Mouse (Mus musculus): ENCODE measurements around the gene Grid1.
A peak's percentile ranks its signal among the peaks of the same experiment; 100 is the strongest.

Gene Grid1

DNA sequence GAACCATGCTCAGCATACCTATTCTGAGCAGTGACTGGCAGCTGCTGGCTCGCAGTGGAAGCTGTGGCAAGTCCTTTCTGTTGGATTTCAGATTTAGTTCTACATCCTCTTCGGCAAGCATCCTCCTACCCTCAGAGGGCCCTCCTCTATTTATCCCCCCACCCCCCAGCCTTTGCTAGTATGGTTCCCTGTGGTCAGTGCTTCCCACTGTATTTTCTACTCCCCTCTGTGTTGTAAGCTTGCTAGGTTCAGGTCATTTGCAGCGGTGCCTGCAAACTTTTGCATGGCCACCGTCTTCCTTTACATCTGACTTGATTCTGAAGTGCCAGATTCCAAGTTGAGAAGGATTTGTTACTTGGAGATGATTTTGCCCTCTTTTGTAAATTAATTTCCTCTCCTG, 378.5 kb downstream of the Grid1 start:
- DNase-seq (ENCODE audit: low spot score in 2 of 2): no peak

GRCm38 (mm10) chr14:35198899-35199298, 379.0 kb downstream of the Grid1 start:
- DNase-seq (ENCODE audit: low spot score in 2 of 2): no peak

DNA sequence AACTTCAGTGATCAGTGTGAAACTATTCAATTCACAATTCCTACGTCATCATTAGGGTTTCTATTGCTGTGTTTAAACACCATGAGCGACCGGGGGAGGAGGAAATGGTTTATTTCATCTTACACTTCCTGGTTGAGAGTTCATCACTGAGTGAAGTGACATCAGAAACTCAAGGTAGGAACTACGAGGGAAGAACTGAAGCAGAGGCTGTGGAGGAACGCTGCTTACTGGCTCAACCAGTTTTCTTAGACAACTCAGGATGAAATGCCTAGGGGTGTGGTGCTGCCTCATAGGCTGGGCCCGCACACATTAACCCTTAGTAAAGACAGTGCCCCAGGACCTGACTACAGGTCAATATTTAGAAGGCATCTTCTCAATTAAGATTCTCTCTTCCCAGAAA, 389.5 kb downstream of the Grid1 start:
- no peak for DNase-seq (ENCODE audit: low spot score in 2 of 2)

DNA sequence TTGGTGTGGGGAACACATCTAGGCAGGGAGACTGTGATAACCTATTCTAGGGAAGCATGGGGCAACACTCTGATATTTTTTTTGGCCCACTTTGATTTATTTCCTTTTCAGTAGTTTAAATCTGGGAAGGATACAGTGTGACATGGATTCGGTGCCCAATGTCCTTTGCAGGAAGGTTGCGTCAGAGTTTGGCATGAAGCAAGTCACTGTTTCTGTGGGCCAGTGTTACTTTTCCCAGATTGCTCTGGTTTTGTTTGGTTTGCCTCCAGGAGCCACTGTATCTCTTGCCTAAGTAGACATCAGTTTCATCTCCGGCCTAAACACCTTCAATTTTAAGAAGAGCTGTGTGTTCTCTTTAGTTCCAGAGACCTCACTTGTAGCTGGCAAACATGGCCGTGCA, 399.1 kb downstream of the Grid1 start:
- no peak for DNase-seq (ENCODE audit: low spot score in 2 of 2)

DNA sequence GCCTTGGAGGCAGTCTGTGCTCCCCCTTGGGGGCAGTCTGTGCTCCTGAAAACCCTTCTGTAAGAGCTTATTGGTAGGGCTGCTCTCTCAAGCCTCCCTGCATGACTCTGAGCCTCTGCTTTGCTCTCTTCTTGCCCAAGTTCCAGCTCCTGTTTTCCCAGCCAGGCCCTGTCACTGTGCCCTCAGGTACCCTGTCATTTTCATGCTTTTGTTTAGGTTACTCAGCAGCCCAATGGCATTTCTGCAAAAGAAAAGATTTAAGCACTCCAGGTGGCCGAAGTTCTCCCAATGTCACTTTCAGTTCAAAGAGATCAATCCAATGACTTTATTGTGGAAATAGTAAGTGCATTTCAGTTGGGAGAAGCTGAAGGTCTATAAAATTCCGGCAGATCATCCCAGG, 402.3 kb downstream of the Grid1 start:
- DNase-seq (ENCODE audit: low spot score in 2 of 2): no peak

DNA sequence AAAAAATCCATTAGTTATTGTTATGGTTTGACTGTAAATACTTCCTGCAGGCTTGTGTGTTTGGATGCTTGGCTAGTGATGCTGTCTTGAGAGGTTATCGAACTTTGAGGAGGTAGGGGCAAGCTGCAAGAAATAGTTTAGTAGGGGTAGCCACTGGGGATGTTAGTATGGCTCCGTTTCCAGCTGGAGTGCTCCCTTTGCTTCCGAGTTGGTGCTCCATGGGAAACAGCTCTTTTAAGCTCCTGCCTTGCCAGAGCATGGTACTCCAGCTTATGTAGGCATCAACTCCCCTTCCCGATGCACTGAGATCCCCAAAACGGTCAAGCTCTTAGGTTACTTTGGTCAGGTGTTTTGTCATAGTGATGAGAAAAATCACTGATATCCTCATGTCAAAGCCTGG, 407.7 kb downstream of the Grid1 start:
- DNase-seq (ENCODE audit: low spot score in 2 of 2): no peak

- no peak for DNase-seq (ENCODE audit: low spot score in 2 of 2)
Measured at GRCm38 (mm10) chr14:35231384-35231783, 411.5 kb downstream of the Grid1 start.

DNA sequence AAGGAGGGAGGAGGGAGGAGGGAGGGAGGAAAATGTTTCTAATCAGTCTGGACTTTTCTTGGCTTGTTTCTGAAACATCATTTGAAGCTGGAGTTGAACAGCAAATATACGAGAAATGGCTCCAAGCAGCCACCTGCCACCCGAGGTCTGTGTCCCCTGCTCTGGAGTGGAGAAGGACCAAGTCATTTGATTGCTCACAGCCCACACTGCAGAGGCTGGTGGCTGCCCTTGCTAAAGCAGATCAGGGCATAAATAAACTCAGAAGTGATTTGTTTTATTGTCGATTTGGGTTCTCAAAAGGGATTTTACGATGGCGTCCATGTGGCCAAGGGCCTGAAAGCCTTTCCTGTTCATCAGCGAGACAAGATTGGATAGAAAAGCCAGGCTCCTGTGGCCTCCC, 423.0 kb downstream of the Grid1 start:
- DNase-seq (ENCODE audit: low spot score in 2 of 2): no peak

DNA sequence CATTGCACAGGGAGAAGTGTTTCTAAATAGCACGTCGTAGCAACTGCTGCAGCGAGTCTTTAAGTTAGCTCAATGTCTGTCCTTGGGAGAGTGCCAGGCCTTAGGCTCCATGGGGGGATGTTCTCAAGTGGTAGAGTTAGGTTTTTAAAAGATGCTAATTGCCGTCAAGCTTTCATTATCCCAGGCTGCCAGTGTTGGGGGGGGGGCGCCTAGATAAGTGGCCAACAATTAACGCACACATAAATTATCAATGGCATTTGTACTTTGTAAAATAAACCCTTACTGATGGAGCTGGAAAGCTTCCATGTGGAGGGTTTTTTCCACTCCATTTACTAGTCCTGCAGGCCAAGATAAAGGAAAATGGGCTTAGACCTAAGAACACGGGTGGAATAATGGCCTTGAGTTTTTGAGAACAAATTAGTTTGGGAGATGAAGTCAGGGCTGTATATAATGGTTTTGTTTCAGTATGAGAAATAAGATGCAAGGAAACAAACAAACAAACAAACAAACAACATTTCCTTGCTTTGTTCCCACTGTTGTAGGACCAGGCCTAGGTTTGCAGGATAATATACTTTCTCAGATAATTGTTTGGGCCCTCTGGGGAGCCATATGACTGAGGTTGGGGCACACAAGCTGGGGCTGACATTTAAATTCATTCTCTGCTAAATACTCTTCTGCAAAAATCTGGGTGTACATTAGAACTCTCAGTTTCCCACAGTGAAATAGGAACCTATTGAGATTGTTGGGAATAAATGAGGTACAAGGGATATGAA, 425.1 kb downstream of the Grid1 start:
- DNase-seq (ENCODE audit: low spot score in 2 of 2): no peak

DNA sequence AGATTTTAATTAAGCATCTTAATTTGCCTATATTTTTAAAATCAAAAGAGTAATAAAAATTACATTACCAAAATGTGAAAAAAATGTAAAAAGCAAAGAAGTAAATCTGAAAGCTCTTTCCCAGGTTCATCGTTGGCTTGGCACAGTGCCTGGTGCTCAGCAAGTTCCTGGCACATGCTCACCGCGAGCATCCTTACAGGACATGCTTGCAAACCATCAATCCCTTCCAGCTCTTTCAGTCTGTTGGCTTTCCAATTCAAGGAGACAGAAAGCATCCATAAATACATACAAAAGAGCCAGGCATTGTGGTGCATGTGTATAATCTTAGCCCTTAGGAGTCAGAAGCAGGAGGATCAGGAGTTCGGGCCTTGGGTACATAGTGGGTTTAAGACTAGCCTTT, 430.5 kb downstream of the Grid1 start:
- DNase-seq (ENCODE audit: low spot score in 2 of 2): no peak

GRCm38 (mm10) chr14:35254477-35254876, 434.6 kb downstream of the Grid1 start:
- no peak for DNase-seq (ENCODE audit: low spot score in 2 of 2)

GRCm38 (mm10) chr14:35270260-35270659, 450.4 kb downstream of the Grid1 start:
- DNase-seq (ENCODE audit: low spot score in 2 of 2): no peak

- DNase-seq (ENCODE audit: low spot score in 2 of 2): no peak
Measured at GRCm38 (mm10) chr14:35309201-35309600, 489.3 kb downstream of the Grid1 start.

DNA sequence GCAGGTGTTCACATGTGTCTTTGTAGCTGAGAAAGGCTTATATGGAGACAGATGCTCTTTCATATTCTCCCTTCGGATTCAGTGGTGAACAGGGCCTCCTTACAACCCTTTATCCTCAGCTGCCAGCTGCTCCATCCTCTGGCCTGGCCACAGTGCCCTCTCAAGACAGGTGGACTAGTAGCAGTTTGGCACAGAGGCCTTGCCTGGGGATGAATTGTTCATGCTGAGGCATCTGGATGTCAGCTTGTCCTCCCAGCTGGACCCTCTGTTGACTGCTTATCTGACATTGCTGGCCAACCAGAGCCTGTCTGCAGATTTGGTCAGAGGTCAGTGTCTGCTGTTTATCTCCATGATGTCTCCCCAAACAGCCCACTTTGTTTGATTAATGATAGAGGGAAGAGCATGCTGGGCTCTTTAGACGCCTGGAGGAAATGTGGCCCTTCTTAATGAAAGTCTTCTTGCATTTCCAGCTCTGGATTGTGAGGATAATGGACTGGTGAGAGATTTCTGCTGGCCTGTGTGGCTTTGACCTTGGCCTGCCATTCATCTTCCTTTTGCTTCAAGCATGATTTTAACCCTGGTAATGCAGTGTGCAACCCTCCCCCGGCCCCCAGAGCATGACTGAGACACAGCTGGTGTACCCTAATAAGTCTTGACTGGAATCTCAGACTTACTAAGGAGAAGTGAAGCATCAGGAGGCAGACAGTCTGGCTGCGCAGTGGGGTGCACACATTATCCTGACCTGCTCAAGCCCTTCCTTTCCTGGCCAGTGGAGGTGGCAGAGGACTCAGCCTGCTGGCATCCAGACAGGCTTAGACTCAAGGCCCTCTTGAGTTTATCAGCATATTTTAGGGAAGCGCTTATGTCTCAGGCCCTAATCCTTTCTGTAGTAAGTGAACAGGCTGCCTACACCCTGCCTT, 493.7 kb downstream of the Grid1 start:
- no peak for DNase-seq (ENCODE audit: low spot score in 2 of 2)

GRCm38 (mm10) chr14:35326306-35326705, 506.4 kb downstream of the Grid1 start:
- DNase-seq (ENCODE audit: low spot score in 2 of 2): no peak

DNA sequence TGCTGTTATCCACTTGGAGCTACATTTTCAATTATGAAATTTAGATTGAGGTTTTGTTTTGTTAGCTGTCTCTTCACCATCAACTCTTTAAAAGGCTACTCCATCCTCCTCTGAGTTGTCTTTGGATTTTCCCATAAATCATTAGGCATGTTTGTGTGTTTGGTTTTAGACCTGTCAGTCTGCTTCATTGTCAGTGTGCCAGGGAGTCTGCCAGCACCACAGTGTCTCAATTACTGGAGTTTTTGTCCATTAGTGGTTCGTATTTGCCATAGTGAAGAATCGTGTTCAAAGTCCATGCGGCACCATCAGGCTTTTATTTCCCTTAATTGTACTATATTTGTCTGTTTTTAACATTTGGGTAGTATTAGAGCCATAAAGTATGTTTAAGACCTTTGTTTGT, 516.7 kb downstream of the Grid1 start:
- no peak for DNase-seq (ENCODE audit: low spot score in 2 of 2)

DNA sequence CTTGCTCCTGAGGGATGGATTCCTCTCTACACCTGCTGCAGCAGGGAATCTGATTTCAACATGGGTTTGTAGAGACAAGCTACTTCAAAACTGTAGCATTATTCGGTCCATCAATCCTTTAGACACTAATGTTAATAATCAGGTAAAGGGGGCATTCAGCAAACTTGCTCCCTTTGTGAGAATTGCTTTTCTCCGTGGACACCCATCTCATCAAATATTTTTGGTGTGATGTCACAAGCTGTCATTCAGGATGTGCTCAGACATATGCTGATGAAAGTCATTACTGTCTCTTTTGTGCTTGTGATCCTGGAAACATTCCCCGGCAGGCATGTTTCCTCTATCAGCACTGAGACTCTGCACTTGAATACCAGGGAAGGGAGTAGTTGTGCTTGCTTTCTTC, 536.1 kb downstream of the Grid1 start:
- DNase-seq (ENCODE audit: low spot score in 2 of 2): no peak

- no peak for DNase-seq (ENCODE audit: low spot score in 2 of 2)
Measured at GRCm38 (mm10) chr14:35356480-35357085, 536.7 kb downstream of the Grid1 start.

GRCm38 (mm10) chr14:35358136-35358821, 538.4 kb downstream of the Grid1 start:
- peak in 1 of 2 experiments; percentile 24 for DNase-seq (ENCODE audit: low spot score in 2 of 2)

GRCm38 (mm10) chr14:35365177-35365944, 545.5 kb downstream of the Grid1 start:
- DNase-seq (ENCODE audit: low spot score in 2 of 2): no peak

DNA sequence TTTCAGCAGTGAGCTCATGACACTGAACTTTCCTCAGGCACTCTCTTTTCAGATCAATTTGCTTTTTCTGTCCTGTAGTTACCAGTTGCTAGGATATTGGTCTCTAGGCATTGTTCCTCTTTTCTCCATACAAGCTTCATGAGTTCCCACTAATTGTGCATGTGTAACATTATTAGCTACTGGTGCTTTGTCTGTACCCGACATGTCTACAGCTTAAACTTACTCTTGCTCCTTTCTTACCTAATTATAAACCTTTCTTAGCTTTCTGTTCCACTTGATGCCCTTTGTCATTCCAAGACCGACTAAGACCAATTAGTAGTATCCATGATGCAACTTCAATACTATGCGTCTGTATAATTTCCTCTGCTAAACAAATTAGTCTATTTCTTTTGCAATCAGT, 554.5 kb downstream of the Grid1 start:
- DNase-seq (ENCODE audit: low spot score in 2 of 2): peak in 1 of 2 experiments; percentile 0
